Mouse (Mus musculus): ENCODE results near the gene March10.

DNA sequence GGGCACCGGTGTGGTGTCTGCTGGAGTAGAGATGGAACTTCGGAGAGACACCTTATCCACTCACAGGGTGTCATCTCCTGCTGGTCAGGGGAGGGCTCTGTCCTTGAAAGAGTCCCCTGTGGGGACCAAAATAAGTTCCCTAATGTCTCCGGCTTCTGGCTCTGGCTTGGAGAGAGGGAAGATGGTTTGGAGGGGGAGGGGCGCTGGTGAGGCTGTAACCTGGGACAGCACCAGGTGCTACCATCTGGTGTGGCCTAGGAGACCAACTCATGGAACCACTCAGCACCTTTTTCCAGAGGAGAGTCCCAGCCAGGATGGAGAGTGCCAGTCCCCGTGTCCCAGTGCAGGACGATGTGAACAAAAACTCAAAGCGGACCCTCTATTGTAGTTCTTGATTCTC lies 105.9 kb downstream of the March10 start:
- TF ChIP-seq GATA1 (IDR thresholded peaks at IDR 0.05; ENCODE audit: borderline replicate concordance, low read length) (no peak), FLI1 (IDR thresholded peaks at IDR 0.05; ENCODE audit: low read length) (no peak)

Data from megakaryocyte, embryonic 14.5 days (primary cell).